Comparison of ENCODE assay signal across 21 mouse cellular contexts in the genomic region with DNA sequence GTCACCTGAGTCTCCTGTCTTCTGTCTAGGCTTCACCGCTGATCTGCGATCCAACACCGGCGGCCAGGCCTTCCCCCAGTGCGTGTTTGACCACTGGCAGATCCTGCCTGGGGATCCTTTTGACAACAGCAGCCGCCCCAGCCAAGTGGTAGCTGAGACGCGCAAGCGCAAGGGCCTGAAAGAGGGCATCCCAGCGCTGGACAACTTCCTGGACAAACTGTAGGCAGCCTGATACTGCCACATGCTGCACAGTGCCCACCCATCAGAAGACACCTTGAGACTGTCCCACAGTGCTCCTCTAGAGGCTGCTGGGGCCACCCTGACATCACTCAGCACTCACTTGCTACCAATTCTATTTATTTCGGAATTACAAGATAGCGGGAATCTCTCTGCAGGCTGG. TPM values are rescaled to one million over a fixed set of nuclear protein-coding genes. Genes with fewer than 3 reads are reported as not detected.
A peak's percentile ranks its signal among the peaks of the same experiment; 100 is the strongest.
DNase-seq lines count a peak whose midpoint lies in the region; ATAC-seq and TF ChIP-seq lines count a peak whose summit lies in the region.
"Not testable (repeated sequence)": the region's sequence is repeated elsewhere in the genome, so short reads cannot be mapped to it uniquely, and the experiment has no call there.
"Had no signal": no experiment of that assay in that cellular context is flagged by ENCODE, and none has a peak within 500 bp of the region (broad histone marks: within the 10 kb centered on the region; RNA-seq: fewer than 3 reads in every experiment).

No protein-coding gene starts in this region.

- DNase-seq in ZHBTc4 (ENCODE audit: low read depth, low spot score) = peak; percentile 48
- DNase-seq in gastrocnemius, adult 2 months = peak; percentile 46
- DNase-seq in heart, postnatal 10 days = peak; percentile 20 to 27
- DNase-seq in kidney, adult 11 months = peak; percentile 26
- DNase-seq in thymus, postnatal 14 days = peak; percentile 25

- not testable (repeated sequence) for TF ChIP-seq CTCF in gastrocnemius, adult 2 months (IDR thresholded peaks at IDR 0.05)

- ATAC-seq in embryonic facial prominence, embryonic 13.5 days (ENCODE audit: insufficient number of reproducible peaks, insufficient read depth, low FRiP score, low TSS enrichment, low read depth); liver, embryonic 12.5 days; midbrain, embryonic 13.5 days: not testable (repeated sequence)

- not testable (repeated sequence) for H3K27me3 ChIP-seq in embryonic facial prominence, embryonic 13.5 days; liver, embryonic 12.5 days (replicated peaks); midbrain, embryonic 13.5 days

- H3K36me3 ChIP-seq in embryonic facial prominence, embryonic 13.5 days = peaks cover 83% of the 10 kb centered on the region
- peaks cover 81% of the 10 kb centered on the region for H3K36me3 ChIP-seq in liver, embryonic 12.5 days
- peaks cover 77% of the 10 kb centered on the region for H3K36me3 ChIP-seq in midbrain, embryonic 13.5 days

- H3K9ac ChIP-seq in embryonic facial prominence, embryonic 13.5 days; liver, embryonic 12.5 days; midbrain, embryonic 13.5 days (replicated peaks): not testable (repeated sequence)

- intact Hi-C loops in gastrocnemius, adult 2 months (cut with DNase I); heart, postnatal 10 days (cut with DNase I): not testable (repeated sequence)

- H3K4me3 ChIP-seq in embryonic facial prominence, embryonic 13.5 days; midbrain, embryonic 13.5 days (replicated peaks): not testable (repeated sequence)
- H3K4me3 ChIP-seq in gastrocnemius, adult 2 months = peak overlapping the region; percentile 81
- 0 out of 2 replicates have a peak overlapping the region, but pooled peaks have one; percentile 72 for H3K4me3 ChIP-seq in liver, embryonic 12.5 days

- peak overlapping the region; percentile 74; the same call in 1 of the 2 replicates for H3K27ac ChIP-seq in embryonic facial prominence, embryonic 13.5 days
- peak overlapping the region; percentile 74 for H3K27ac ChIP-seq in gastrocnemius, adult 2 months
- peak overlapping the region; percentile 73 for H3K27ac ChIP-seq in liver, embryonic 12.5 days
- H3K27ac ChIP-seq in midbrain, embryonic 13.5 days = peak overlapping the region; percentile 58

- H3K9me3 ChIP-seq in embryonic facial prominence, embryonic 13.5 days; liver, embryonic 12.5 days (replicated peaks); midbrain, embryonic 13.5 days: not testable (repeated sequence)

- WGBS in embryonic facial prominence, embryonic 13.5 days = 81% methylated on average over 12 of the region's 12 CpGs
- WGBS in liver, embryonic 12.5 days (ENCODE audit: insufficient replicate concordance) = 77% methylated on average over 12 of the region's 12 CpGs
- 82% methylated on average over 12 of the region's 12 CpGs for WGBS in midbrain, embryonic 13.5 days

- peaks cover 58% of the 10 kb centered on the region for H3K4me1 ChIP-seq in embryonic facial prominence, embryonic 13.5 days
- H3K4me1 ChIP-seq in liver, embryonic 12.5 days = peaks cover 74% of the 10 kb centered on the region
- peaks cover 43% of the 10 kb centered on the region for H3K4me1 ChIP-seq in midbrain, embryonic 13.5 days (replicated peaks)

- not testable (repeated sequence) for H3K4me2 ChIP-seq in embryonic facial prominence, embryonic 13.5 days; midbrain, embryonic 13.5 days (replicated peaks)
- H3K4me2 ChIP-seq in liver, embryonic 12.5 days = peak overlapping the region; percentile 81; the same call in 1 of the 2 replicates

RNA-seq across cellular contexts. Expression of a gene that starts 0.9 kb away (rescaled TPM):
- polyA plus RNA-seq in embryonic facial prominence, embryonic 13.5 days (2015; fragmentation: Nextera tagmentation; extraction: Ambion mirVana) = 57.1 and 60.1 TPM in 2 replicates
- 10 to 100 TPM; 22.1 to 24.9 TPM for total RNA-seq in gastrocnemius, adult 2 months (2021)
- total RNA-seq in heart, postnatal 10 days (2021) = 10 to 100 TPM; 33.3 to 39.1 TPM
- 41.7 TPM in 2 replicates for polyA plus RNA-seq in liver, embryonic 12.5 days (2016; fragmentation: Nextera tagmentation; extraction: Ambion mirVana)
- 48.4 and 67.3 TPM in 2 replicates for polyA plus RNA-seq in midbrain, embryonic 13.5 days (2015; fragmentation: Nextera tagmentation; extraction: Ambion mirVana)

RNA-seq across cellular contexts. Expression of a gene that starts 1.8 kb away (rescaled TPM):
- polyA plus RNA-seq in embryonic facial prominence, embryonic 13.5 days (2015; fragmentation: Nextera tagmentation; extraction: Ambion mirVana) = not detected in 2 replicates
- total RNA-seq in gastrocnemius, adult 2 months (2021) = not detected
- total RNA-seq in heart, postnatal 10 days (2021) = not detected
- polyA plus RNA-seq in liver, embryonic 12.5 days (2016; fragmentation: Nextera tagmentation; extraction: Ambion mirVana) = not detected in 2 replicates
- 0.12 and 0.15 TPM in 2 replicates for polyA plus RNA-seq in midbrain, embryonic 13.5 days (2015; fragmentation: Nextera tagmentation; extraction: Ambion mirVana)
- total RNA-seq: adrenal gland, postnatal 10 days; G1E; gastrocnemius, postnatal 4 days; layer of hippocampus, postnatal 25 days; left cerebral cortex, postnatal 14 days; megakaryocyte progenitor cell, adult 5-6 weeks; monocyte, adult 5-6 weeks had no signal
- polyA plus RNA-seq: brain, embryonic 14.5 days; embryonic facial prominence, embryonic 11.5 days; forebrain, embryonic 11.5 days; G1E; heart, embryonic 14.5 days; hindbrain, embryonic 16.5 days; neural tube, embryonic 15.5 days had no signal

RNA-seq across cellular contexts. Expression of a gene that starts 5.4 kb away (rescaled TPM):
- 622 and 633 TPM in 2 replicates for polyA plus RNA-seq in embryonic facial prominence, embryonic 13.5 days (2015; fragmentation: Nextera tagmentation; extraction: Ambion mirVana)
- 1,000 to 10,000 TPM; 1,128 to 1,335 TPM for total RNA-seq in gastrocnemius, adult 2 months (2021)
- total RNA-seq in heart, postnatal 10 days (2021) = 1,000 to 10,000 TPM; 1,333 to 1,385 TPM
- polyA plus RNA-seq in liver, embryonic 12.5 days (2016; fragmentation: Nextera tagmentation; extraction: Ambion mirVana) = 440 and 450 TPM in 2 replicates
- 565 and 579 TPM in 2 replicates for polyA plus RNA-seq in midbrain, embryonic 13.5 days (2015; fragmentation: Nextera tagmentation; extraction: Ambion mirVana)

RNA-seq across cellular contexts. Expression of a gene that starts 14.1 kb away (rescaled TPM):
- 58.1 and 60.9 TPM in 2 replicates for polyA plus RNA-seq in embryonic facial prominence, embryonic 13.5 days (2015; fragmentation: Nextera tagmentation; extraction: Ambion mirVana)
- total RNA-seq in gastrocnemius, adult 2 months (2021) = 10 to 100 TPM; 15.7 to 16.2 TPM
- 10 to 100 TPM; 14.7 to 17.8 TPM for total RNA-seq in heart, postnatal 10 days (2021)
- polyA plus RNA-seq in liver, embryonic 12.5 days (2016; fragmentation: Nextera tagmentation; extraction: Ambion mirVana) = 28.9 and 29.7 TPM in 2 replicates
- 60.0 and 60.9 TPM in 2 replicates for polyA plus RNA-seq in midbrain, embryonic 13.5 days (2015; fragmentation: Nextera tagmentation; extraction: Ambion mirVana)

RNA-seq across cellular contexts. Expression of a gene that starts 20.0 kb away (rescaled TPM):
- not detected in 2 replicates for polyA plus RNA-seq in embryonic facial prominence, embryonic 13.5 days (2015; fragmentation: Nextera tagmentation; extraction: Ambion mirVana)
- total RNA-seq in gastrocnemius, adult 2 months (2021) = 10 to 100 TPM; 59.7 to 72.8 TPM
- 10 to 100 TPM; 11.6 to 16.5 TPM for total RNA-seq in heart, postnatal 10 days (2021)
- not detected in 2 replicates for polyA plus RNA-seq in liver, embryonic 12.5 days (2016; fragmentation: Nextera tagmentation; extraction: Ambion mirVana)
- polyA plus RNA-seq in midbrain, embryonic 13.5 days (2015; fragmentation: Nextera tagmentation; extraction: Ambion mirVana) = 0.16 TPM in 1 of 2 replicates, not detected in the other
- total RNA-seq: G1E; megakaryocyte progenitor cell, adult 5-6 weeks; monocyte, adult 5-6 weeks had no signal
- polyA plus RNA-seq: embryonic facial prominence, embryonic 11.5 days; forebrain, embryonic 11.5 days; G1E had no signal
